Mouse (Mus musculus) left cerebral cortex, adult 2 months (tissue): ENCODE measurements around the gene Mlh1. TPM values are rescaled to one million over a fixed set of nuclear protein-coding genes. Genes with fewer than 3 reads are reported as not detected.

Source experiments
- DNase-seq, 2 experiments: peaks; one replicate each; pipeline ENCODE4 v3.0.0; 2021 to 2022; ENCODE audit warnings: low spot score in 2 of 2, mixed read lengths in 1 of 2; ENCODE audit errors: extremely low spot score in 1 of 2
- H3K27ac ChIP-seq: fragments of 200-600 bp; 2 replicates; pipeline ENCODE4 v1.8.1; 2022
- H3K4me3 ChIP-seq: fragments of 200-600 bp; 2 replicates; pipeline ENCODE4 v1.8.1; 2022
- CTCF ChIP-seq: fragments of 200-600 bp; IDR thresholded peaks from 2 replicates; pipeline ENCODE4 v1.8.1; 2022; ENCODE audit warnings: antibody characterized with exemption, mild to moderate bottlenecking, moderate library complexity
- intact Hi-C: fragments of 180-260 bp; cut with DNase I; formaldehyde crosslinking; loops from one replicate; pipeline ENCODE4 v1.15.1; 2025
- total RNA-seq, 2 experiments: library from RNA; stranded (reverse); gene quantifications; 2 replicates each; pipeline ENCODE4 v1.2.3; 2021

Mlh1 gene
- total RNA-seq, 2 experiments from 2014 or later, result 12.3 to 18.1 TPM

GRCm38 (mm10) chr9:111285061-111285460, 13.5 kb upstream of the Mlh1 start:
- intact Hi-C loops, result no loop called here

GRCm38 (mm10) chr9:111275156-111275555, 3.6 kb upstream of the Mlh1 start:
- no peak for DNase-seq
- H3K27ac ChIP-seq, result no peak overlapping the region
- peak overlapping the region; percentile 89 for H3K4me3 ChIP-seq
- intact Hi-C loops, result no loop called here
- no peak for TF ChIP-seq CTCF

More at GRCm38 (mm10) chr9:111285061-111285460, 13.5 kb upstream of the Mlh1 start:
- no peak for TF ChIP-seq CTCF
- Histone ChIP-seq H3K4me3 (no peak overlapping the region), H3K27ac (no peak overlapping the region)
- no peak for DNase-seq

GRCm38 (mm10) chr9:111273958-111274357, 2.4 kb upstream of the Mlh1 start:
- intact Hi-C loops, result no loop called here
- H3K4me3 ChIP-seq, result peak overlapping the region; percentile 89
- no peak for DNase-seq

GRCm38 (mm10) chr9:111272996-111273785, 1.6 kb upstream of the Mlh1 start:
- intact Hi-C loops, result no loop called here
- H3K4me3 ChIP-seq, result peak overlapping the region; percentile 89
- H3K27ac ChIP-seq, result no peak overlapping the region
- TF ChIP-seq CTCF, result no peak
- no peak for DNase-seq

More at GRCm38 (mm10) chr9:111273958-111274357, 2.4 kb upstream of the Mlh1 start:
- no peak for TF ChIP-seq CTCF
- no peak overlapping the region for H3K27ac ChIP-seq

- peak overlapping the region; percentile 89 for H3K4me3 ChIP-seq
- peak in 1 of 2 experiments; percentile 12 for DNase-seq
- peak overlapping the region; percentile 98 for H3K27ac ChIP-seq
- no peak for TF ChIP-seq CTCF
- intact Hi-C loops, result no loop called here
These were observed 765 bp upstream of the Mlh1 start for GRCm38 (mm10) chr9:111272356-111272755.

- no peak for DNase-seq
- intact Hi-C loops, result no loop called here
- no peak for TF ChIP-seq CTCF
These were observed 546 bp downstream of the Mlh1 start for GRCm38 (mm10) chr9:111271056-111271433.

GRCm38 (mm10) chr9:111270606-111271005, 985 bp downstream of the Mlh1 start:
- no peak for TF ChIP-seq CTCF
- Histone ChIP-seq H3K4me3 (peak overlapping the region; percentile 81), H3K27ac (peak overlapping the region; percentile 88)
- DNase-seq, result no peak
- intact Hi-C loops, result no loop called here

More at GRCm38 (mm10) chr9:111271056-111271433, 546 bp downstream of the Mlh1 start:
- Histone ChIP-seq H3K4me3 (peak overlapping the region; percentile 81), H3K27ac (peak overlapping the region; percentile 88)

GRCm38 (mm10) chr9:111267998-111268397, 3.6 kb downstream of the Mlh1 start:
- no peak for DNase-seq
- H3K4me3 ChIP-seq, result no peak overlapping the region
- intact Hi-C loops, result no loop called here

GRCm38 (mm10) chr9:111261356-111261755, 10.2 kb downstream of the Mlh1 start:
- no peak for DNase-seq
- intact Hi-C loops, result no loop called here
- no peak overlapping the region for H3K4me3 ChIP-seq
- no peak for TF ChIP-seq CTCF
- no peak overlapping the region for H3K27ac ChIP-seq

More at GRCm38 (mm10) chr9:111267998-111268397, 3.6 kb downstream of the Mlh1 start:
- no peak for TF ChIP-seq CTCF
- no peak overlapping the region for H3K27ac ChIP-seq

- intact Hi-C loops, result no loop called here
- no peak for DNase-seq
- no peak overlapping the region for H3K27ac ChIP-seq
- H3K4me3 ChIP-seq, result no peak overlapping the region
- TF ChIP-seq CTCF, result no peak
These were observed 11.1 kb downstream of the Mlh1 start for GRCm38 (mm10) chr9:111260360-111260985.

GRCm38 (mm10) chr9:111252161-111252869, 19.3 kb downstream of the Mlh1 start:
- no peak for DNase-seq
- no peak overlapping the region for H3K27ac ChIP-seq
- intact Hi-C loops, result loop anchor here (5.0 kb wide), 2 partner anchors 160 to 255 kb away; no protein-coding TSS in a partner anchor
- TF ChIP-seq CTCF, result peak; percentile 39
- H3K4me3 ChIP-seq, result no peak overlapping the region
